Mouse (Mus musculus) kidney, embryonic 15.5 days (tissue): ENCODE measurements around the gene Lif. TPM values are rescaled to one million over a fixed set of nuclear protein-coding genes. Genes with fewer than 3 reads are reported as not detected.

Experiments
- ATAC-seq: fragments of 200-750 bp; cut with Nextera tagmentation; replicated peaks from 2 replicates; pipeline ENCODE4 v1.8.0; 2017; ENCODE audit warnings: moderate TSS enrichment; ENCODE audit not compliant: low FRiP score
- H3K27ac ChIP-seq: fragments of 300-500 bp; sonication (generic); 2 replicates; pipeline ENCODE4 v1.5.1; 2015; ENCODE audit warnings: mild to moderate bottlenecking, inconsistent platforms
- H3K27me3 ChIP-seq: fragments of 300-500 bp; sonication (generic); 2 replicates; pipeline ENCODE4 v1.6.1; 2015; ENCODE audit warnings: inconsistent platforms
- H3K36me3 ChIP-seq: fragments of 300-500 bp; sonication (generic); 2 replicates; pipeline ENCODE4 v1.6.1; 2015; ENCODE audit warnings: inconsistent platforms
- H3K4me1 ChIP-seq: fragments of 300-500 bp; sonication (generic); 2 replicates; pipeline ENCODE4 v1.6.1; 2015; ENCODE audit warnings: inconsistent platforms
- H3K4me2 ChIP-seq: fragments of 300-500 bp; sonication (generic); 2 replicates; pipeline ENCODE4 v1.6.1; 2015; ENCODE audit warnings: moderate library complexity, mild to moderate bottlenecking, inconsistent platforms
- H3K4me3 ChIP-seq: fragments of 300-500 bp; sonication (generic); replicated peaks from 2 replicates; pipeline ENCODE4 v1.5.1; 2015; ENCODE audit warnings: mild to moderate bottlenecking, inconsistent platforms
- H3K9ac ChIP-seq: fragments of 300-500 bp; sonication (generic); 2 replicates; pipeline ENCODE4 v1.6.1; 2015; ENCODE audit warnings: mild to moderate bottlenecking, inconsistent platforms
- H3K9me3 ChIP-seq: fragments of 300-500 bp; sonication (generic); replicated peaks from 2 replicates; pipeline ENCODE4 v1.6.1; 2016; ENCODE audit warnings: inconsistent platforms
- WGBS: fragments of 180-500 bp; shearing (Covaris S2); methylation state at CpG from one replicate; pipeline ENCODE4 v1.1.7; 2015; ENCODE audit warnings: mixed read lengths; 5-methylcytosine and 5-hydroxymethylcytosine counted together
- polyA plus RNA-seq: library from polyadenylated mRNA; unstranded; fragments of >200 nt; fragmentation: Nextera tagmentation; extraction: Ambion mirVana; gene quantifications from 2 replicates; pipeline ENCODE4 v1.2.1, GENCODE M21; 2015

Gene Lif
- polyA plus RNA-seq, 1 experiment from 2014 or later: 0.08 TPM

- no peaks in the 10 kb centered on the region for H3K36me3 ChIP-seq
Measured at GRCm38 (mm10) chr11:4251376-4251775, 6.0 kb upstream of the Lif start.

DNA sequence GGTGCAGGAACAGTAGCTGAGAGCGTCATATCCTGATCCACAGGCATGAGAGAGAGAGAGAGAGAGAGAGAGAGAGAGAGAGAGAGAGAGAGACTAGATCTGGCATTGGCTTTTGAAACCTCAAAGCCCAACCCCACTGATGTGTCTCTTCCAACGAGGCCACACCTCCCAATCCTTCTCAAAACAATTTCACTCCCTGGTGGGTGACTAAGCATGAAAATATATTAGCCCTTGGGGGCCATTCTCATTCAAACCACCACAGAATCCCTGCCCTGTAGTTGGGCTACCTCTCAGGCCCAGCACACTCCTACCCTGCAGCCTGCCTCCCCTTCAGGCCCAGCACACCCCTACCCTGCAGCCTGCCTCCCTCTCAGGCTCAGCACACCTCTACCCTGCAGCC, 4.5 kb upstream of the Lif start:
- Histone ChIP-seq H3K9me3 (no peaks in the 10 kb centered on the region), H3K36me3 (no peaks in the 10 kb centered on the region), H3K4me3 (no peak overlapping the region), H3K4me1 (no peaks in the 10 kb centered on the region), H3K9ac (no peak overlapping the region), H3K27ac (no peak overlapping the region), H3K27me3 (no peaks in the 10 kb centered on the region), H3K4me2 (no peak overlapping the region)
- WGBS: 71% methylated on average over 2 of the region's 2 CpGs
- no peak for ATAC-seq

More at GRCm38 (mm10) chr11:4251376-4251775, 6.0 kb upstream of the Lif start:
- H3K9me3 ChIP-seq: no peaks in the 10 kb centered on the region
- H3K4me1 ChIP-seq: no peaks in the 10 kb centered on the region
- H3K27ac ChIP-seq: no peak overlapping the region
- no peaks in the 10 kb centered on the region for H3K27me3 ChIP-seq
- no peak overlapping the region for H3K9ac ChIP-seq
- H3K4me3 ChIP-seq: no peak overlapping the region
- H3K4me2 ChIP-seq: no peak overlapping the region
- WGBS: 75% methylated on average over 3 of the region's 3 CpGs
- ATAC-seq: no peak

GRCm38 (mm10) chr11:4257756-4258155, 399 bp downstream of the Lif start:
- Histone ChIP-seq H3K9ac (no peak overlapping the region), H3K4me1 (peaks cover 37% of the 10 kb centered on the region), H3K27me3 (0 out of 2 replicates have a peak, but pooled peaks cover 3% of the 10 kb centered on the region), H3K36me3 (no peaks in the 10 kb centered on the region), H3K4me2 (no peak overlapping the region), H3K4me3 (no peak overlapping the region), H3K9me3 (no peaks in the 10 kb centered on the region), H3K27ac (no peak overlapping the region)
- 52% methylated on average over 5 of the region's 5 CpGs for WGBS
- no peak for ATAC-seq

- H3K27ac ChIP-seq: no peak overlapping the region
- no peak overlapping the region for H3K9ac ChIP-seq
- no peaks in the 10 kb centered on the region for H3K9me3 ChIP-seq
- under 1% methylated on average over 7 of the region's 7 CpGs for WGBS
- no peaks in the 10 kb centered on the region for H3K36me3 ChIP-seq
- H3K4me1 ChIP-seq: peaks cover 46% of the 10 kb centered on the region
- peak; percentile 63 for ATAC-seq
- H3K4me2 ChIP-seq: peak overlapping the region; percentile 56
- 0 out of 2 replicates have a peak, but pooled peaks cover 3% of the 10 kb centered on the region for H3K27me3 ChIP-seq
- peak overlapping the region; percentile 24 for H3K4me3 ChIP-seq
Measured at GRCm38 (mm10) chr11:4258657-4259082, 1.3 kb downstream of the Lif start.

GRCm38 (mm10) chr11:4260463-4261187, 3.3 kb downstream of the Lif start:
- H3K4me1 ChIP-seq: peaks cover 60% of the 10 kb centered on the region
- ATAC-seq: no peak
- peak overlapping the region; percentile 31 for H3K4me2 ChIP-seq
- no peaks in the 10 kb centered on the region for H3K9me3 ChIP-seq
- H3K36me3 ChIP-seq: no peaks in the 10 kb centered on the region
- peak overlapping the region; percentile 17; the same call in 1 of the 2 replicates for H3K9ac ChIP-seq
- H3K27ac ChIP-seq: peak overlapping the region; percentile 32; the same call in 1 of the 2 replicates
- peaks cover 15% of the 10 kb centered on the region for H3K27me3 ChIP-seq
- H3K4me3 ChIP-seq: no peak overlapping the region
- WGBS: 27% methylated on average over 14 of the region's 14 CpGs

GRCm38 (mm10) chr11:4261188-4261494, 3.8 kb downstream of the Lif start:
- Histone ChIP-seq H3K9ac (no peak overlapping the region), H3K4me3 (no peak overlapping the region), H3K4me1 (peaks cover 65% of the 10 kb centered on the region), H3K36me3 (no peaks in the 10 kb centered on the region), H3K4me2 (no peak overlapping the region), H3K27me3 (peaks cover 18% of the 10 kb centered on the region), H3K27ac (0 out of 2 replicates have a peak overlapping the region, but pooled peaks have one; percentile 32), H3K9me3 (no peaks in the 10 kb centered on the region)
- WGBS: 50% methylated on average over 7 of the region's 7 CpGs
- ATAC-seq: no peak

DNA sequence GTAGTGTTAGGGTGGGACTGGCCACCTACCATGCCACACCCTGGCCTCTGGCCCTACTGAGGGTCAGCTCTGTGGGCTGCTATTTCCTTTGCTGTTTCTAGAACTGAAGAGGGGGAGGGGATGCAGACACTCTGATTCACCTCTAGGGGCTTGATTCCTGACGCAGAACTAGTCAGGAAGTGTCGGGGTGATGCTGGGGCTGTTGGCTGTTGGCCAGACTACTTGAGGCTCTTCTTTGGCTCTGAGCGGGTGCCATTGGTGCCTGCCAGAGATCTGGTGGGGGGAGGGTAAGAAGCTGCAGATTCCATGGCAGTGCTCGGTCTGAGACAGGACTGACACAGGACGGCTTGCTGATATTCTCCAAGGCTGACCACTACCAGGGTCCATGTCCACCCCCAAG, 4.6 kb downstream of the Lif start:
- Histone ChIP-seq H3K36me3 (no peaks in the 10 kb centered on the region), H3K9me3 (no peaks in the 10 kb centered on the region), H3K27ac (no peak overlapping the region), H3K27me3 (peaks cover 24% of the 10 kb centered on the region), H3K4me1 (peaks cover 71% of the 10 kb centered on the region), H3K9ac (no peak overlapping the region), H3K4me3 (no peak overlapping the region), H3K4me2 (no peak overlapping the region)
- ATAC-seq: no peak
- WGBS: 34% methylated on average over 5 of the region's 5 CpGs

GRCm38 (mm10) chr11:4262847-4263246, 5.5 kb downstream of the Lif start:
- no peaks in the 10 kb centered on the region for H3K36me3 ChIP-seq
- H3K27ac ChIP-seq: 0 out of 2 replicates have a peak overlapping the region, but pooled peaks have one; percentile 48
- no peak overlapping the region for H3K4me3 ChIP-seq
- WGBS: 17% methylated on average over 7 of the region's 7 CpGs
- peaks cover 76% of the 10 kb centered on the region for H3K4me1 ChIP-seq
- peaks cover 33% of the 10 kb centered on the region for H3K27me3 ChIP-seq
- H3K9ac ChIP-seq: no peak overlapping the region
- no peaks in the 10 kb centered on the region for H3K9me3 ChIP-seq
- H3K4me2 ChIP-seq: no peak overlapping the region
- ATAC-seq: no peak

DNA sequence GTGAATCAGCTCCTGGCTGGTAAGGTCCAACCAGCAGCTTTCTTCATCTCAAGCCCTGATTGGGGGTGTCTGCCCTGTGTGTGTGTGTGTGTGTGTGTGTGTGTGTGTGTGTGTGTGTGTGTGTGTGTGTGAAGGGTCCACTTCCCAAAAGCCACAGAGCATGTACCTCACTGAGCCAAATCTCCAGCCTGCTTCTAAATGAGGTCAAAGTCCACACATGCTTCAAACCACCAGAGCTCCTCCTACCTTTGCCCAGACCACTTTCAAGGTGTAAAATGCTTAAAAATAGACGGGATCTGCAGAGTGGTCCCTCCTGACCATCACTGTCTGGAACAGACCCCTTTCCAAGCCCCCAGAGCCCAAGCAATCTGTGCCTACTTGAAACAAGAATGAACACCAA, 5.9 kb downstream of the Lif start:
- no peak overlapping the region for H3K9ac ChIP-seq
- no peak overlapping the region for H3K4me2 ChIP-seq
- 0 out of 2 replicates have a peak overlapping the region, but pooled peaks have one; percentile 48 for H3K27ac ChIP-seq
- no peak overlapping the region for H3K4me3 ChIP-seq
- peaks cover 38% of the 10 kb centered on the region for H3K27me3 ChIP-seq
- H3K4me1 ChIP-seq: peaks cover 76% of the 10 kb centered on the region
- ATAC-seq: no peak
- no peaks in the 10 kb centered on the region for H3K36me3 ChIP-seq
- no peaks in the 10 kb centered on the region for H3K9me3 ChIP-seq
- 32% methylated on average over 1 of the region's 1 CpGs for WGBS

- H3K9ac ChIP-seq: no peak overlapping the region
- WGBS: 45% methylated on average over 7 of the region's 7 CpGs
- no peak overlapping the region for H3K4me2 ChIP-seq
- H3K4me1 ChIP-seq: peaks cover 69% of the 10 kb centered on the region
- H3K4me3 ChIP-seq: no peak overlapping the region
- no peaks in the 10 kb centered on the region for H3K36me3 ChIP-seq
- H3K27ac ChIP-seq: no peak overlapping the region
- H3K9me3 ChIP-seq: no peaks in the 10 kb centered on the region
- no peak for ATAC-seq
- H3K27me3 ChIP-seq: peaks cover 45% of the 10 kb centered on the region
Measured at GRCm38 (mm10) chr11:4264066-4264465, 6.7 kb downstream of the Lif start.

DNA sequence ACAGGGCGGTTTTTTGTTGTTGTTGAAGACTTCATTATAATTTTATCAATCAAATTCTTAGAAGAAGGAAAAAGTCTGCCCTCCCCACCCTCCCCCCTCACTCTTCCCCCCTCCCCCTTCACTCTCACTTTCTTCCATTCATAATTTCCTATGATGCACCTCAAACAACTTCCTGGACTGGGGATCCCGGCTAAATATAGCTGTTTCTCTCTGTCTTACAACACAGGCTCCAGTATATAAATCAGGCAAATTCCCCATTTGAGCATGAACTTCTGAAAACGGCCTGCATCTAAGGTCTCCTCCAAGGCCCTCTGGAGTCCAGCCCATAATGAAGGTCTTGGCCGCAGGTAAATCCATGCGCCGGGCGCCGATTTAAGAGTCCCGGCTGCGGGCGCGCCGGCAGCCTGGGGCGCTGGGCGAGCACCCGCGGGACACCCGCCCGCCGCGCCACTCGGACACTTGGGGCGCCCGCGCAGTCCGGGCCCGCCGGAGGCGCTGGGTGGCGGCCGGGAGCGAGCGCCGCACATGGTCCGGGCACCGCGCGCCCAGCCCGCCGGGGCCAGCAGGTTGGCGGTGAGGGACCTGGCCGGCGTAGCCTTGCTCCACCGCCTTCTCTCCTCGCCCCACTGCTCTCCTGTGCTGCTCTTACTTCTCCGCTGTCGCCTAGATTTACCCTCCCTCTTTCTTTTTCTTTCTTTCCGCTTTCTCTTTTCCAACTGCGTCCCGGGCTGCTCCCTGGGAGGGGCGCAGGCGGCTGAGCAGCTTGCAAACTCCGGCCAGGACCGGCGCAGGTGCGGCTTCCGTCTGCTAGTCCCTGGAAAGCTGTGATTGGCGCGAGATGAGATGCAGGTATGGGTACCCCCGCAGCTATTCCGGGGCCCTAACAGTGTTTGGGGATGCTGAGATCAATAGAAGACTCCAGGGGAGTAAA, 9.2 kb downstream of the Lif start:
- no peaks in the 10 kb centered on the region for H3K9me3 ChIP-seq
- peak; percentile 63; the same call in 1 of the 2 replicates for ATAC-seq
- peak overlapping the region; percentile 61 for H3K9ac ChIP-seq
- peak overlapping the region; percentile 92 for H3K4me2 ChIP-seq
- peaks cover 51% of the 10 kb centered on the region for H3K27me3 ChIP-seq
- WGBS: under 1% methylated on average over 61 of the region's 61 CpGs
- H3K4me1 ChIP-seq: peaks cover 57% of the 10 kb centered on the region
- H3K4me3 ChIP-seq: peak overlapping the region; percentile 59
- H3K27ac ChIP-seq: no peak overlapping the region
- no peaks in the 10 kb centered on the region for H3K36me3 ChIP-seq

- ATAC-seq: no peak
- Histone ChIP-seq H3K27me3 (peaks cover 51% of the 10 kb centered on the region), H3K4me1 (peaks cover 50% of the 10 kb centered on the region), H3K9me3 (no peaks in the 10 kb centered on the region), H3K36me3 (no peaks in the 10 kb centered on the region), H3K9ac (no peak overlapping the region), H3K4me2 (peak overlapping the region; percentile 92), H3K27ac (no peak overlapping the region), H3K4me3 (peak overlapping the region; percentile 59)
- WGBS: 2% methylated on average over 13 of the region's 13 CpGs
Measured at GRCm38 (mm10) chr11:4267202-4267578, 9.8 kb downstream of the Lif start.
